In genomic region chr5:74279673-74280072, GRCm38 (mm10) we compare ENCODE assay signal across 18 mouse cellular contexts.
A peak's percentile ranks its signal among the peaks of the same experiment; 100 is the strongest.
DNase-seq lines count a peak whose midpoint lies in the region.
"Had no signal": no experiment of that assay in that cellular context is flagged by ENCODE, and none has a peak within 500 bp of the region (broad histone marks: within the 10 kb centered on the region; RNA-seq: fewer than 3 reads in every experiment).

No protein-coding gene starts in this region.

- WGBS in heart, embryonic 10.5 days = 84% methylated on average over 7 of the region's 7 CpGs

- H3K9me3 ChIP-seq in heart, embryonic 10.5 days = no peaks in the 10 kb centered on the region
- H3K9me3 ChIP-seq: embryonic facial prominence, embryonic 12.5 days; forebrain, embryonic 15.5 days; hindbrain, embryonic 13.5 days had no signal

- intact Hi-C loops in heart, postnatal 36 days (cut with DNase I) = loop anchor here (5.0 kb wide), 1 partner anchor 82 kb away; the partner anchor contains the start of gene Rasl11b

- no peaks in the 10 kb centered on the region; the same call in 1 of the 2 replicates for H3K27me3 ChIP-seq in heart, embryonic 10.5 days (ENCODE audit: insufficient read depth, poor library complexity, severe bottlenecking)
- H3K27me3 ChIP-seq: CH12.LX; embryonic facial prominence, embryonic 12.5 days; forebrain, embryonic 15.5 days; hindbrain, embryonic 13.5 days; Patski had no signal

- H3K4me3 ChIP-seq in heart, embryonic 10.5 days = no peak overlapping the region
- H3K4me3 ChIP-seq: embryonic facial prominence, embryonic 12.5 days; forebrain, embryonic 15.5 days; hindbrain, embryonic 13.5 days had no signal

- H3K27ac ChIP-seq in heart, embryonic 10.5 days = peak overlapping the region; percentile 22; the same call in 1 of the 2 replicates
- H3K27ac ChIP-seq: embryonic facial prominence, embryonic 12.5 days; forebrain, embryonic 15.5 days; hindbrain, embryonic 13.5 days had no signal

- no peak for DNase-seq in heart, embryonic 10.5 days (ENCODE audit: low spot score)
- no peak for DNase-seq in heart, postnatal 36 days
- peak; percentile 46 for DNase-seq in kidney, postnatal 10 days
- DNase-seq in kidney, postnatal 4 days = no peak
- peak; percentile 23 for DNase-seq in lung, postnatal 10 days
- DNase-seq in lung, adult 18-20 months = no peak
- peak; percentile 72 for DNase-seq in testis, postnatal 10 days (ENCODE audit: low spot score)
- DNase-seq: adrenal gland, postnatal 36 days; cerebellum, adult 8-10 months; cerebellum, postnatal 25 days; gastrocnemius, postnatal 36 days; heart, adult 11 months; heart, postnatal 10 days had no signal

- H3K4me1 ChIP-seq in heart, embryonic 10.5 days = peaks cover 19% of the 10 kb centered on the region

- H3K36me3 ChIP-seq in heart, embryonic 10.5 days = no peaks in the 10 kb centered on the region
- H3K36me3 ChIP-seq: embryonic facial prominence, embryonic 12.5 days; forebrain, embryonic 15.5 days; hindbrain, embryonic 13.5 days had no signal

Comparison
In these comparisons a context has a peak if more than half of its experiments do, and no peak if none do; other contexts are left out.
1. DNase-seq: peak in kidney, postnatal 10 days (single experiment), lung, postnatal 10 days (single experiment) and testis, postnatal 10 days (single experiment); none in heart, embryonic 10.5 days (single experiment), heart, postnatal 36 days (0 of 2), kidney, postnatal 4 days (0 of 2) and lung, adult 18-20 months (0 of 2).